Mouse (Mus musculus) adrenal gland, adult 2 months (tissue): ENCODE measurements around the gene Gm8765. TPM values are rescaled to one million over a fixed set of nuclear protein-coding genes. Genes with fewer than 3 reads are reported as not detected.
"Not testable (repeated sequence)": the region's sequence is repeated elsewhere in the genome, so short reads cannot be mapped to it uniquely, and the experiment has no call there.

Experiments used
- DNase-seq: peaks from one replicate; pipeline ENCODE4 v3.0.0; 2021
- long read RNA-seq: library from polyadenylated mRNA; stranded (forward); transcript quantifications from one replicate; pipeline ENCODE4 v2.0.0, GENCODE M21; 2021
- microRNA-seq, 2 experiments: library from miRNA; unstranded; fragments of <30 nt; microRNA quantifications; one replicate each; pipeline ENCODE4 v1.2.0; 2021
- polyA plus RNA-seq: library from polyadenylated mRNA; depleted of rRNA; stranded (reverse); fragments of >200 nt; gene quantifications from 2 replicates; pipeline ENCODE4 v1.2.3, GENCODE M21; 2012; rRNA removed
- total RNA-seq, 2 experiments: library from RNA; stranded (reverse); gene quantifications; 2 replicates each; pipeline ENCODE4 v1.2.3; 2021

Gm8765 gene
- not detected for total RNA-seq
- polyA plus RNA-seq, result not detected in 2 replicates
- long read RNA-seq, result 0 reads

DNA sequence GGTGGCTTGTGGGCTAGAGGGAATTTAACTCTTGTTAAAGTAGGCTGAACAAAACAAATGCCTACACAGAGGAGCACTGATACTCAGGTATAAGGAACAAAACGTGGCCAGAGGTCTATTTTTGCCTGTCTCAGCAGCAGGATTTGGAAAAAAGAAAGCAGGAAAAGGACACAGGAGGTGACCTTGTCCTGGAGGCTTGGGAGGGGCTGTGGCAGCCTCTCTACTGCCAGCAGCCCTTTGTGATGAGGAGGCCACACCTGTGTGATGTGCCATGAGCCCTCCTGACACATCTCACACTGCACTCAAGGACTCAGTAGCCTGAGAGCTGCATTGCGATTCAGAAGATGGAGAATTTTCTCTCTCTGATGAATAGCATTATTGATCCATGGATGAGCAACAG is at the start of gene Gm8765:
Gene Gm8765, plus strand, starts transcription at position 301 of the 400 bp plus-strand sequence.
- not testable (repeated sequence) for DNase-seq

DNA sequence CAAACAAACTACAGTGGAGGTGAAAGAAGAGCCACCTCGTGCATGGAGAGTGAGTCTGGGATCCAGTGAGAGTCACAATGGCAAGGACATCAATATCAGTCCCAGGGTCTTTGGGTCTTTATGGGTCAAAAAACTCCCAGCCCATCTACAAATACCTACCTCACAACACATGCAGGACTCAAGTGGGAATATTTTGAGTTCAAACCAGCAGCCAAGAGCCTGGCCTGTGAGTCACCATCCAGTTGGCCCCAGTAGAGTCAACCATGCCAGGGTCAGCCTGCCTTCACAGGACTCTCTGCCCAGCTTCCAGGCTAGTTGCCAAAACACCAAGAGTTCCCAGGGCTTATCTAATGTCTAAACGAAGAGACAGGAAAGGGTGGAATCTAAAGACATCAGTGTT is 49.3 kb upstream of the Gm8765 start:
- DNase-seq, result peak; percentile 26

DNA sequence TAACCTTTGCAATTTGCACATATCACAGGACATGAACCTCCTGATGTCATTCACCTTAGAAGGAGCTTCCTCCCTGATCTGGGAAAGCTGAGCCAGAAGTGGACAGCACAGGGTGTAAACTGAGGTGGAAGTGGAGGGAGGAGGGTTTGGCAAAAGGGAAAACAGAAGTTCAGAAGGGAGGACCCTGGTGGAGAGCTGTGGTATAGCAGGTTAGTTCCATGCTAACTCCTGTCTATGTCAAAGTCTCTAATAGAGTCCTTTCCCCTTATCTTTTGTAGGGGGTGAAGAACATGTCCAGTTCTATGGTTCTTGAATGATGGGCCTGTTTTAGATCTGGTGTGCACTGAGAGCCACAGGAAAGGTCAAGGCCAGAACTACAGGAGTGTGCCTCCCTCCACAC is 52.2 kb downstream of the Gm8765 start:
- DNase-seq, result not testable (repeated sequence)

DNA sequence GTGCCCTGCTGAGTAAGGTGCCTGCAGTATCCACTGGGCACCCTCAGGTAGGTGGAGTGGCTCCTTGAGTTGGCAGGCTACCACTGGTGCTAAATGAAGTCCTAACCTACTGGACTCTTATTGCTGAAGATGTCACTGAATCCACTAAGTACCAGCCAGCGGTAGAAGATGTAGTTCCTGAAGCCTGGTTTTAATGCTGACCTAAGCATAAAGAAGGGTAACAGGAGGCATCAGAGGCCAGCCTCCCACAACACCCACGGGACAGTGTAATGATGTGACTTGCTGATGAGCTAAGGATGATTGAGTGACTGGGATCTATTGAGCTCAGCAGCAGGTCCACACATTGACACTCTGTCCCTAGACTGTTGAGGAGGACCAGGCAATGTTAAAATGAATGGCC is 53.6 kb downstream of the Gm8765 start:
- DNase-seq, result no peak

DNA sequence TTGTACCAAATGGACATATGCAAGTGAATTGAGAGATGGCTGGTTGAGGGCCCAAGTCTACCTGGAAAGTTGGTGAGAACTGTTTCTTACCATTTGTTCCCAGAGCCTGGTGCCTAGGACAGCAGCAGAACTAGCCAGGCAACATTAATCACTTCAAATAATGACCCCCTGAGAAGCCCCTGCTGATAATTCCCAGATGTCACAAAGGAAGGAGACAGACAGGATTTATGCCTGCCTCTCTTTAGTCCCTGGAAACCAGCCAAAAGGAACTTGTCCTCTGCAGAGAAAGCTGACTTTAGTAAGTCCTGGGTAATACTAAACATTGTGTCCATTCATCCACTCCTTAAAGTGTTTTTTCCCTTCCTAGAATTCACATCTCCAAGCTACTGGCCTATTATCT is 54.8 kb downstream of the Gm8765 start:
- not testable (repeated sequence) for DNase-seq

Small RNA genes within 50 kb of the gene (microRNA-seq; reads per million reads assigned to microRNA genes)
- gene Gm23952, result 0 reads per million in 2 experiments

Other genes with a start within 250 kb of the Gm8765 start
- gene Nutm2, start 231.0 kb upstream of the Gm8765 start, total RNA-seq, result not detected
- gene Nutm2, start 231.0 kb upstream of the Gm8765 start, polyA plus RNA-seq, result not detected in 2 replicates
- not detected for gene Gm904, start 55.1 kb upstream of the Gm8765 start, total RNA-seq
- gene Gm904, start 55.1 kb upstream of the Gm8765 start, polyA plus RNA-seq, result not detected in 2 replicates